Mouse (Mus musculus): ENCODE data around the gene Gm45711. TPM values are rescaled to one million over a fixed set of nuclear protein-coding genes. Genes with fewer than 3 reads are reported as not detected.
A peak's percentile ranks its signal among the peaks of the same experiment; 100 is the strongest.
"Not testable (repeated sequence)": the region's sequence is repeated elsewhere in the genome, so short reads cannot be mapped to it uniquely, and the experiment has no call there.

Gm45711 gene
- polyA plus RNA-seq, 2 experiments, result not detected

DNA sequence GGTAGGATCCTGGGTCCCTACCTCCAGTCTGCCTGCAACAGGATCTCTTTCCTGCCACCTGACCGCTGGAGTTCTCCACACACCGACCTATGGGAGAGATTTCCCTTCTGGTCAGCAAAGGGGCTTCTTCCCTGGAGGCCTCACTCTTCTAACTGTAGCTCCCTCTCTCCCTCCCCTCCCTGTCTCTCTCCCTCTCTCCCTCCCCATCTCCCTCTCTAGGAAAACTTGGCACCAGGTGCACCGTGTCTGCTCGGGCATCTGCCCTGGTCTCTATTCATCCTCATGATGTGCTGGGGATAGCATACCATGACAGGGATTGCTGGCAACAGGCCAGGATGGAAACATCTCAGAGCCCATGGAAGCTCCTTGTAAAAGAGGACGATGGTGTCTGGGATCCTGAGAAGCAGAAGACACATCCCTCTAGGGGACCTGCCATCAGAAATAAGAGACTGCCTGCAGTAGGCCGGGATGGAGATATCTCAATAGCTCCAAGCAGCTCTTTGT lies 40.9 kb downstream of the Gm45711 start:
- no peaks in the 10 kb centered on the region for H3K27me3 ChIP-seq (ENCODE audit: control insufficient read depth, insufficient read depth, low read length)
- DNase-seq (ENCODE audit: low read depth in 3 of 3, low spot score in 3 of 3), result no peak
- no peaks in the 10 kb centered on the region for H3K36me3 ChIP-seq (replicated peaks; ENCODE audit: control insufficient read depth, insufficient read depth, low read depth)
- H3K4me1 ChIP-seq (replicated peaks; ENCODE audit: control insufficient read depth in 2 of 2, insufficient read depth in 2 of 2, low read length in 1 of 2), result no peaks in the 10 kb centered on the region
- WGBS (ENCODE audit: insufficient replicate concordance), result 74% methylated on average over 6 of the region's 6 CpGs
- no peak overlapping the region for H3K4me3 ChIP-seq (ENCODE audit: insufficient read depth in 1 of 2, low read depth in 2 of 2, low read length in 2 of 2)
- no peaks in the 10 kb centered on the region for H3K9me3 ChIP-seq (ENCODE audit: control insufficient read depth, low read length)
- no peak overlapping the region for H3K9ac ChIP-seq (replicated peaks)
- no peak overlapping the region for H3K27ac ChIP-seq
- no peak overlapping the region for H3K4me2 ChIP-seq (ENCODE audit: low read depth)
- ATAC-seq (ENCODE audit: insufficient read depth), result no peak
- TF ChIP-seq CTCF (IDR thresholded peaks at IDR 0.05; ENCODE audit: low read depth), result no peak
- TF ChIP-seq EP300 (IDR thresholded peaks at IDR 0.05; ENCODE audit: low read depth), result no peak

DNA sequence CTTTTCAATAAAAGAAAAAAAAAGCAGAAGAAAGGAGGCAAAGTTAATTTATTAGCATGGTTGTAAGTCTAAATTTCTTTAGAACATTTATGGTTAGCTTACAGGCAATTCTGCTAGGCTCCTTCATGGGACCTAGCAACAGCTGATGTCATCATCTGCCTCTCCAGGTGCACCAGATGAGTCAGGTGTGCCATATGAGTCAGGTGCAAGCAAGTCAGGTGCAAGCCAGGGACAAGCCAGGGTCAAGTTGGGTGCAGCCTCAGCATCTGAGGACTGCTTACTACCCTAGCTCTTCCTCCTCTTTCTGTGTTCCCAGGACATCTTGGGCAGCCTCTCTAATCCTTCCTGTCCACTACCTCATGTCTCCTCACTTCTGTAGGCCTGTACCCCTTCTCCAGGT lies 41.5 kb downstream of the Gm45711 start:
- no peaks in the 10 kb centered on the region for H3K27me3 ChIP-seq (ENCODE audit: control insufficient read depth, insufficient read depth, low read length)
- DNase-seq (ENCODE audit: low read depth in 3 of 3, low spot score in 3 of 3) (no peak), ATAC-seq (ENCODE audit: insufficient read depth) (no peak)
- H3K36me3 ChIP-seq (replicated peaks; ENCODE audit: control insufficient read depth, insufficient read depth, low read depth), result no peaks in the 10 kb centered on the region
- no peaks in the 10 kb centered on the region for H3K4me1 ChIP-seq (replicated peaks; ENCODE audit: control insufficient read depth in 2 of 2, insufficient read depth in 2 of 2, low read length in 1 of 2)
- H3K27ac ChIP-seq, result no peak overlapping the region
- TF ChIP-seq CTCF (IDR thresholded peaks at IDR 0.05; ENCODE audit: low read depth) (no peak), EP300 (IDR thresholded peaks at IDR 0.05; ENCODE audit: low read depth) (no peak)
- no peak overlapping the region for H3K4me2 ChIP-seq (ENCODE audit: low read depth)
- no peak overlapping the region for H3K9ac ChIP-seq (replicated peaks)
- no peaks in the 10 kb centered on the region for H3K9me3 ChIP-seq (ENCODE audit: control insufficient read depth, low read length)
- H3K4me3 ChIP-seq (ENCODE audit: insufficient read depth in 1 of 2, low read depth in 2 of 2, low read length in 2 of 2), result no peak overlapping the region

DNA sequence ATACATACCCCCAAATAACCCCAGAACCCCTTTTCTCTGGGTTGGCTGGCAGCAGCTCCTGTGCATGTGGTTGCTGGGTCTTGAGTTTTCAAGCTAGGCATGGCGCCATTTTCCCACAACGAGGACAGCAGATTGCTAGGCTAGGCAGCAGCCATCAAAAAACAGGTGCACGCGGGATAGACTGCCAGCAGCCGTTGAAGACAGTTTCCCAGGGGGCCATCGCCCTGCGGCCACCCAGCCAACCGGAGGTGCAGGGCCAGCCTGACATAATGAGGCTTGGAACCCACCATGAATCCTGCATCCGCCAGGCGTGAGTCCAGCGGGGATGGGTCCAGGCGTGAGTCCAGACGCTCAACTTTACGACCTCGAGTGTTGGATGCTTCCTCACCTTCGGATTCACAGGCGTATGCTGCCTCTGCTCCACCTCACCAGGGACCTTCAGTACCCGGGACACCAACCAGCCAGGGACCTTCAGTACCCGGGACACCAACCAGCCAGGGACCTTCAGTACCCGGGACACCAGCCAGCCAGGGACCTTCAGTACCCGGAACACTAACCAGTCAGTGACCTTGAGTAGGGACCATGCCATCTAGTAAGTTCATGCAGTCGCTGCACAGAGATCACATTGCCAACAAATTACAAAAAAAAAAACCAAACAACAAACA lies 45.5 kb downstream of the Gm45711 start:
- not testable (repeated sequence) for H3K27ac ChIP-seq; H3K4me3 ChIP-seq (ENCODE audit: insufficient read depth in 1 of 2, low read depth in 2 of 2, low read length in 2 of 2); H3K9ac ChIP-seq (replicated peaks); H3K4me1 ChIP-seq (replicated peaks; ENCODE audit: control insufficient read depth in 2 of 2, insufficient read depth in 2 of 2, low read length in 1 of 2); ATAC-seq (ENCODE audit: insufficient read depth); DNase-seq (ENCODE audit: low read depth in 3 of 3, low spot score in 3 of 3); H3K36me3 ChIP-seq (replicated peaks; ENCODE audit: control insufficient read depth, insufficient read depth, low read depth); H3K9me3 ChIP-seq (ENCODE audit: control insufficient read depth, low read length); H3K27me3 ChIP-seq (ENCODE audit: control insufficient read depth, insufficient read depth, low read length); H3K4me2 ChIP-seq (ENCODE audit: low read depth)
- 87% methylated on average over 22 of the region's 22 CpGs for WGBS (ENCODE audit: insufficient replicate concordance)

DNA sequence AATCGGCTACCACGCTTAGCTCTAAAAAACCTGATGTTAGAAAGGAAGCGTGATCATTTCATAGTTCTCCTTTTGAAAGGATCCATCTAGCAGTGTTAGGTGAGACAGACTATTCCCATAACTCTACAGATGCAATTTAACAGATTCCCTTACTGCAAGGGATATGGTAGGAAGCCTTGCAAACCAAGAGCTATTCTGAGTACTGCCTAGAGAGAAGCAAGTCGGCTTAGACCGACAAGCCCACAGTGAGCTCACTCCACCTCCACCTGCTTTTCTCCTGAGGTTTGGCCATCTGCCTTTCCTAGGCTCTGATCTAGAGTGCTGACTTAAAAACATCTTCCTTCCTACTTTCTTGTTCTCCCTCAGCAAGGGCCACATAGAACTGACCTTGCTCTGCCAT lies 48.1 kb downstream of the Gm45711 start:
- not testable (repeated sequence) for H3K4me3 ChIP-seq (ENCODE audit: insufficient read depth in 1 of 2, low read depth in 2 of 2, low read length in 2 of 2); H3K9ac ChIP-seq (replicated peaks); H3K27me3 ChIP-seq (ENCODE audit: control insufficient read depth, insufficient read depth, low read length); H3K4me2 ChIP-seq (ENCODE audit: low read depth); H3K27ac ChIP-seq; H3K36me3 ChIP-seq (replicated peaks; ENCODE audit: control insufficient read depth, insufficient read depth, low read depth); DNase-seq (ENCODE audit: low read depth in 3 of 3, low spot score in 3 of 3); H3K9me3 ChIP-seq (ENCODE audit: control insufficient read depth, low read length); ATAC-seq (ENCODE audit: insufficient read depth); H3K4me1 ChIP-seq (replicated peaks; ENCODE audit: control insufficient read depth in 2 of 2, insufficient read depth in 2 of 2, low read length in 1 of 2)
- 85% methylated on average over 5 of the region's 5 CpGs for WGBS (ENCODE audit: insufficient replicate concordance)

DNA sequence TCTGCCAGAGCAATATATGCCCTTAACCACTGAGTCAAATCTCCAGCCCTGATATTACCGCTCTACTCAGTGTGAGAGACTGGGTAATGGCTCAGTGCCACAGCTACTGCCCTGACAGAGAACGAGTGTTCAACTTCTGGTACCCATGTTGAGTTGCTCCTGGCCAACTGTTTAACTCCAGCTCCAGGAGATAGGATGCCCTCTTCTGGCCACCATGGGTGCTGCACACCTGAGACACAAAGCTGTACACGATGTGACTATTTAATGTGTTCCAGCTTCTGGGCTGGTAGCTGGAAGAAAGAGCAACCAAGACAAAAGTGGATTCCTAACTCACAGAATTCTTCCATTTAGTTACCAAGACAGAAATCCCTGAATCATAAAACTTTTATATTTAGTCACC lies 56.9 kb downstream of the Gm45711 start:
- no peak overlapping the region for H3K27ac ChIP-seq
- no peak overlapping the region for H3K9ac ChIP-seq (replicated peaks)
- H3K36me3 ChIP-seq (replicated peaks; ENCODE audit: control insufficient read depth, insufficient read depth, low read depth), result no peaks in the 10 kb centered on the region
- H3K9me3 ChIP-seq (ENCODE audit: control insufficient read depth, low read length), result no peaks in the 10 kb centered on the region
- no peak overlapping the region for H3K4me3 ChIP-seq (ENCODE audit: insufficient read depth in 1 of 2, low read depth in 2 of 2, low read length in 2 of 2)
- H3K27me3 ChIP-seq (ENCODE audit: control insufficient read depth, insufficient read depth, low read length), result no peaks in the 10 kb centered on the region
- no peak overlapping the region for H3K4me2 ChIP-seq (ENCODE audit: low read depth)
- 68% methylated on average over 3 of the region's 3 CpGs for WGBS (ENCODE audit: insufficient replicate concordance)
- peaks cover 3 to 11% of the 10 kb centered on the region in 2 experiments; a peak in 3 of 4 replicates for H3K4me1 ChIP-seq (replicated peaks; ENCODE audit: control insufficient read depth in 2 of 2, insufficient read depth in 2 of 2, low read length in 1 of 2)
- DNase-seq (ENCODE audit: low read depth in 3 of 3, low spot score in 3 of 3) (no peak), ATAC-seq (ENCODE audit: insufficient read depth) (no peak)
- TF ChIP-seq EP300 (IDR thresholded peaks at IDR 0.05; ENCODE audit: low read depth), result no peak
- peak; percentile 82 for TF ChIP-seq CTCF (IDR thresholded peaks at IDR 0.05; ENCODE audit: low read depth)

Measured in liver, embryonic 14.5 days (tissue).